Mouse (Mus musculus): ENCODE measurements around the gene Vcpkmt. TPM values are rescaled to one million over a fixed set of nuclear protein-coding genes. Genes with fewer than 3 reads are reported as not detected.
A peak's percentile ranks its signal among the peaks of the same experiment; 100 is the strongest.
"Not testable (repeated sequence)": the region's sequence is repeated elsewhere in the genome, so short reads cannot be mapped to it uniquely, and the experiment has no call there.

The Vcpkmt gene
- total RNA-seq, 2 experiments from 2014 or later = 23.2 to 26.0 TPM

DNA sequence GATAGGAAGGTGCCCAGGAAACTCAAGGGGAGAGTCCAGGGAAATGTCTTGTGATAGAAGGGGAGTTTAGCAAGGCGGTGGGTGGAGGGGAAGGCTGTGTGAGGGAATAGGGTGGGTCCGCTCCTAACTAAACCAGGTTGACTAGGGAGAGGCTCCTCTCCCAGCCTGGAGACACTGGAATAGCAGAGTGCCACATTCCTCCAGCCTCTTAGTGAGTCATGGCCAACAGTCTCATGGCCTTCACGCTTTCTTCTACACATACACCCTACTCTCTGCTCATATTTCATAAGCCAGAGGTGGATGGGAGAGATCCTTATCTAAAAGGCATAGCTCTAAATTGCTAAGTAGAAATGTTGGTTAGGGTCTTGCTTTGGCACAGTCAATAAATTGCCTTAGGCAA lies 12.9 kb downstream of the Vcpkmt start:
- no peak overlapping the region for H3K4me3 ChIP-seq
- intact Hi-C loops (cut with DNase I) = no loop called here
- no peak for DNase-seq (ENCODE audit: extremely low spot score in 1 of 2, low spot score in 2 of 2)
- TF ChIP-seq CTCF (IDR thresholded peaks at IDR 0.05) = no peak
- no peak overlapping the region for H3K27ac ChIP-seq

DNA sequence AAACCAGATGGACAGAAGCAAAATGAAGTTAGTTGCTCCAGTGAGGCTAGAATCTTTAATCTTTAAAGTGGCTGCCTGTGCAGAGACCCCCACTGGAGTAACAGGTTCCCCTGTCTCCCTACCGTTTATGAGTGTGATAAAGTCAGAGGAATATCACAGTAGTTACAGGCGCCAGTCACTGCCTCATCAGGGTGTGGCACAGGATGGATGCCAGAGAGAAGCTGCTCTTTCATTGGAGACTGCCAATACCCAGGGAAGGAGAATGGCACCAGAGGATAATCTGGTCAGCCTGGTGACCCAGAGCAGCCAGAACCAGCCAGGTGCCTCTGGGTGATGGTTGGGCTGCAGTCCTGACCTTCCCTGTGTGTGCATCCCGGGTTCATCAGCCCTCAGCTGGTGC lies 14.6 kb downstream of the Vcpkmt start:
- DNase-seq (ENCODE audit: extremely low spot score in 1 of 2, low spot score in 2 of 2) = no peak
- H3K27ac ChIP-seq = no peak overlapping the region
- intact Hi-C loops (cut with DNase I) = no loop called here
- no peak for TF ChIP-seq CTCF (IDR thresholded peaks at IDR 0.05)
- H3K4me3 ChIP-seq = no peak overlapping the region

DNA sequence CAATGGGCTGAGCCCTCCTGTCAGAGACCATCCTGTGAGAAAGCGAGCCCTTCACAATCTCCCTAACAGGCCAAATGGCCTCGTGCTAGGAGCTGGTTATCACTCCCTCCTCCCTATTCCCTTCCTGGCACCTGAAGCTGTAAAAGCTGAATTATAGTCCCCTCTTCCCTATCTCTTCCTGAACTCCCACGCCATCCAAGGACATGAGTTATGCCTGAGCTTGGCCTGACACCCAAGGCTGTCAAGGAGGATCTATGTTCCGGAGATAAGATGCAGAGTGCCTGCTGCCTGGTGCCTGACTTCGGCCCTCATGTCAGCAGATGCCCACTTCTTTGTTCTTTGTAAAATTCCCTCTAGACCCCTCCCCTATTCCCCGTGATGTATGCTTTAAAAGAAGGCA lies 21.8 kb downstream of the Vcpkmt start:
- DNase-seq (ENCODE audit: extremely low spot score in 1 of 2, low spot score in 2 of 2); H3K27ac ChIP-seq; H3K4me3 ChIP-seq; intact Hi-C loops (cut with DNase I): not testable (repeated sequence)

DNA sequence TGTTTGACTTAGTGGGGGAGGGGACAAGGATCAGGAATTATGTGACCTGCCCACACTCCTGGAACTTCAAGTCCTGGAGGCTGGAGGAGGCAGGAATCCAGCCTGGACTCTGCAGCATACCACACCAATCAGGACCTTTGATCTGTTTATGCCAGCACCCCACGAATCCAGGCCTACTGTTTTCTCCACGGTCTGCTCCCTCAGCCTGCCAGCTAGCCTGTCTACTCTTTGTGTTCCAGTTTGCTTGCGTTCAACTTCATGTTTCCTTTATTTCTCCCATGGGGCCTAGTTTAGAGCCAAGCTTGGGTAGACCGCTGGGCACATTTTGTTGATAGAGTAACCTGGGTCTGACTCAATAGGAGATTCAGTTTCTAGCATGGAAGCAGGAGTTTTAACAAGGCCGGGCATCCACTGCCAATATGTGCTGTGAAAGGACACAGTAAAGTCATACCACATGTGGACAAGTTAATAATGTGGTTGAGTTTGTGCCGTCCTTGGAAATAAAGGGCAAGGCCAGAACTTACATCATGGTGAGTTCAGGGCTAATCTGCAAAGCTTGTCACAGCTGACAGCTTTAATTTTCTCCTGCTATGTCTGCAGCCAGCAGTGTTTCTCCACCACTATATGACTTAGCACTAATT lies 26.5 kb downstream of the Vcpkmt start:
- no peak for TF ChIP-seq CTCF (IDR thresholded peaks at IDR 0.05)
- Histone ChIP-seq H3K27ac (no peak overlapping the region), H3K4me3 (no peak overlapping the region)
- intact Hi-C loops (cut with DNase I) = no loop called here
- no peak for DNase-seq (ENCODE audit: extremely low spot score in 1 of 2, low spot score in 2 of 2)

DNA sequence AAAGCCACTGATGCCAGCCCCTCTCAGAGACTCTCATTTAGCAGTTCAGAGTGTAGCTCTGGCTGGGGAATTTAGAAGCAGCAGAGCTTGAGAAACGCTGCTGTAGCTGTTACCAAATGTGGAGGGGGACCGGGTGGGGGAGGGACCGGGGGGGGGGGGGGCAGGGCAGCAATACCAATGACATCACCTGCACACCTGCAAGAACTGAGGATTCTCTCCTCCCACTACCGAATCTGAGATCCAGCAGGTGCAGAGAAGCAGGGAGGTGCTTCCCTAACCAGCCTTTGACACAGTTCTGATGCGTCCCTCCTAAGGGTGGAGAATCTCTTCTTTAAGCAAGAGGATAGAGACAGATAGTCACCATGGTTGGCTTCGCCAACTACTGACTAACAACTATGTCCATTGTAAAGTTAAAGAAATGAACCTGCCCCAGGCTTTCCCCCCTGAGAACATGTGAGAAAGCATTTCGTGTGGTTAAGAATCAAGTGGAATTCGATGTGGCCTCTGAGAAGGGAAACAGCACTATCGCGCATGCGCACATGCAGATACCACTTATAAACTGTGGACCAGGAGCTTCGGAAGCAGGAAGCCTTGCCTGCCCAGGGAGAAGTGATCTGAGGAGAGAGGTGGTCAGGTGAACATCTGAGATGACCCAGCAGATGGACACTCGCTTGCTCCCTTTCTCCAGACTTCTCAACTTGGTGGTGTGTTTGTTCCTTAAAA lies 37.2 kb downstream of the Vcpkmt start:
- intact Hi-C loops (cut with DNase I) = no loop called here
- Histone ChIP-seq H3K27ac (no peak overlapping the region), H3K4me3 (no peak overlapping the region)
- TF ChIP-seq CTCF (IDR thresholded peaks at IDR 0.05) = no peak
- DNase-seq (ENCODE audit: extremely low spot score in 1 of 2, low spot score in 2 of 2) = no peak

DNA sequence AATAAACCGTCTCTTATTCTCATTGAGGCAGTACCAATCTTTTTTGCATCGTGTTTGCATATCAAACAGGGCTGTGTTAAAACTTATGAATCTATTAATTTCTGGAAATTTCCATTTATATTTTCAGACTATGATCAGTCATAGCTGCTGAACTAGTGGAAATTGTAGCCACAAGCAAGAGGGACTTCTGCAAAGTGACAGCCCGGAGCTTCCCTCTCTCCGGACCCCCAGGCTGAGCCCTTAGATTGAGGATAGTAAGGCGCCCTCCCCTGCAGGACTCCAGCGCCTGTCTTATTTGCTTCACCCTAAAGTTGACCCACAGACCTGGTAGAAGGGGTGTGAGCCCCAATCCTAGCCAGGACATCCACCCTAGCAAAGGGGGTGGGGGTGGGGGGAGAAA lies 37.8 kb downstream of the Vcpkmt start:
- no peak overlapping the region for H3K27ac ChIP-seq
- no peak for DNase-seq (ENCODE audit: extremely low spot score in 1 of 2, low spot score in 2 of 2)
- intact Hi-C loops (cut with DNase I) = no loop called here
- H3K4me3 ChIP-seq = no peak overlapping the region
- TF ChIP-seq CTCF (IDR thresholded peaks at IDR 0.05) = no peak

DNA sequence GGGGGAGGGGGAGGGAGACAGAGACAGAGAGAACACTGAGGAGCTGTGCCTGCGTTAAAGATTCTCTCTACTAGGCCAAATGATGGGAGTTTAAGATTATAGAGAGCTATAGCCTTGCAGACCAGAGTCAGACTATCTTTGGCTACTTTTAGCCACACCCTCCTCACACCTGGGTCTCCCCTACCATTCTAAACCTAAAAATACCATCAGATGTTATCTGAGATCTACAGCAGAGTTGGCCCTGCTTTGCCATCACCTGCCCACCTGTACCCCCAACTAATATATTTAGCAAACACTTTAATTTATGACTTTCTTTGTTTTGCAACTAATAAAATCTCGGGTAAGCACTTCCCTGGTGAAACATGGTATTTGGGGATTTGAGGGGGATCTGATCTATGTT lies 38.3 kb downstream of the Vcpkmt start:
- no peak for TF ChIP-seq CTCF (IDR thresholded peaks at IDR 0.05)
- Histone ChIP-seq H3K4me3 (no peak overlapping the region), H3K27ac (no peak overlapping the region)
- DNase-seq (ENCODE audit: extremely low spot score in 1 of 2, low spot score in 2 of 2) = no peak
- intact Hi-C loops (cut with DNase I) = no loop called here

DNA sequence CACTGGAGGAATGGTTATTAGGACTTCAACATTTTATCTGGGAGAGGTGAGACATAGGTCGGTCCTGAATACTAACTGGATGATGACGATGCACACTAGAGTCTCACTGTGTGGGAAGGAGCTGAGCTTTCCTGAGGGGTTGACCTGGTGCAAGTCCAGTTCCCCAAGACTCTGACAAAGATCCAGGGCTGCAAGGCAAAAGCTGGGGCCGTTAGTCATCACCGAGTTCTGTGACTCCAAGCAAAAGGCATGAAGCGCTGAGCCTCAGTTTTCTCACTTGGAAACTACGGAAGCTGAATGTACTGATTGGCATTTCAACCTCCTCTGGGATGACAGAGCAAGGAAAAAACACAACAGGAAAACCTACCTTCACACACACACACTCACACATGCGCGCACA lies 40.5 kb downstream of the Vcpkmt start:
- intact Hi-C loops (cut with DNase I) = no loop called here
- no peak overlapping the region for H3K27ac ChIP-seq
- no peak overlapping the region for H3K4me3 ChIP-seq
- no peak for DNase-seq (ENCODE audit: extremely low spot score in 1 of 2, low spot score in 2 of 2)
- no peak for TF ChIP-seq CTCF (IDR thresholded peaks at IDR 0.05)

DNA sequence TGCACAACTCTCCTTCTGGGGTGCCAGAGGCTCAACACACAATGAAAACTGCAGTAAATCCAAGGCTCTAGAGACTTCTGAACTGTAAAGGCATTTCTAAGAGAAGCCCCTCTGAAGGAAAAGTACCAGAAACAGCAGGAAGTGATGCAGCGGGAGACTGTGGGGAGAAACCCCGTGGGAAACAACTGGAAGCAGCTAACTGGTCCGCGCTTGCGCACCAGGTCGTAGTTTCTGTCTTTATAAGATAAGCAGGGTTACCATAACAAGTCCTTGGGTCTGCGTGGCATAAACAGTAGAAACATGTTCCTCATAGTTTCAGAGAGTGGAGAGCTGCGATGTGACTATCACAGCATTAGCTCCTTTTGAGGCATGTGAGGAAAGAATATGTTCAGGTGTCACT lies 41.2 kb downstream of the Vcpkmt start:
- no peak for DNase-seq (ENCODE audit: extremely low spot score in 1 of 2, low spot score in 2 of 2)
- no peak overlapping the region for H3K4me3 ChIP-seq
- no peak for TF ChIP-seq CTCF (IDR thresholded peaks at IDR 0.05)
- intact Hi-C loops (cut with DNase I) = no loop called here
- H3K27ac ChIP-seq = no peak overlapping the region

DNA sequence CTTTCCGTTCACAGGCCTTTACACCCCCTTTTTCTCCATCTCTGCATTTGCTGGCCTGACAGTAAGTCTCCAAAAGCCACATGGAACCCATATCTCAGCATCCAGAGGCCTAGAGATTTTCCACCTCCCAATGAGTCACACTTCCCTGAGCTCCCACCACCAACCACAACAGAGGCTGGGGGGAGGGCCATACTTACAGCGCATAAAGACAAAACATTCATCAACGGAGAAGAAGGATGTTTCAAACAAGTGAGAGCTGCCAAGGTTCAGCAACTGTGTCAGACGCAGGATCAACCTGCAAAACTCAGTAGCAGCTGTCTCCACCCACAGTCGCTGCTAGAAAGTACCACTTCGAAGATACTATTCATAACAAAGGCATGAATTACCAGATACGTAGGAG lies 43.5 kb downstream of the Vcpkmt start:
- Histone ChIP-seq H3K4me3 (no peak overlapping the region), H3K27ac (no peak overlapping the region)
- TF ChIP-seq CTCF (IDR thresholded peaks at IDR 0.05) = no peak
- DNase-seq (ENCODE audit: extremely low spot score in 1 of 2, low spot score in 2 of 2) = peak; percentile 15
- intact Hi-C loops (cut with DNase I) = no loop called here

DNA sequence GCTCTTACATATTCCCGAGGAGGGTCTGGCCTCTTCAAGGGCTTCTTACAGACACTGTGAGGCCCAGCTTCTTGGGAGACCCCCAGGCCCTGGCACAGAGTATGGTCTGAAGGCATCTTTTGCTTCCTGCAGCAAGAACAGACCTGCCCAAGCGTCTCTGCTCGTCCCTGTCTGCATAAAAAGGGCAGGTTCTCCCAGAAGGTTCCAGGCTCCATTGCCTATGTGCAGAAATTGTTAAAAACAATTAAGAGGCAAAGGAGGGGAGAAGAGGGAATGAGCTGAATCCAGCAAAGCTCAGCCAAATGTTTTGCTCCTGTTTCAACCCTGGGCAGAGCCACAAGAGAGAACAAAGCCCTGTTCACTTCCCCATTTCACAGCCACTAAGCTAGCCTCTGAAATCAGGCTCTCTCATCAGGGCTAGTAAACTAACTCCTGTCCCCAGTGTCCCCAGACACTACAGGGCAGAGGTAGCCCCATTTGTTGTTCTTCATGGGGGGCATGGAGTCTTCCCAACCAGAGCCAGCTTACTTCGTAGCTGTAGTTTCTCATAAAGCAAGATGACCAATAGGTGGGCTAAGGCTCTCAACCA lies 44.4 kb downstream of the Vcpkmt start:
- intact Hi-C loops (cut with DNase I) = no loop called here

DNA sequence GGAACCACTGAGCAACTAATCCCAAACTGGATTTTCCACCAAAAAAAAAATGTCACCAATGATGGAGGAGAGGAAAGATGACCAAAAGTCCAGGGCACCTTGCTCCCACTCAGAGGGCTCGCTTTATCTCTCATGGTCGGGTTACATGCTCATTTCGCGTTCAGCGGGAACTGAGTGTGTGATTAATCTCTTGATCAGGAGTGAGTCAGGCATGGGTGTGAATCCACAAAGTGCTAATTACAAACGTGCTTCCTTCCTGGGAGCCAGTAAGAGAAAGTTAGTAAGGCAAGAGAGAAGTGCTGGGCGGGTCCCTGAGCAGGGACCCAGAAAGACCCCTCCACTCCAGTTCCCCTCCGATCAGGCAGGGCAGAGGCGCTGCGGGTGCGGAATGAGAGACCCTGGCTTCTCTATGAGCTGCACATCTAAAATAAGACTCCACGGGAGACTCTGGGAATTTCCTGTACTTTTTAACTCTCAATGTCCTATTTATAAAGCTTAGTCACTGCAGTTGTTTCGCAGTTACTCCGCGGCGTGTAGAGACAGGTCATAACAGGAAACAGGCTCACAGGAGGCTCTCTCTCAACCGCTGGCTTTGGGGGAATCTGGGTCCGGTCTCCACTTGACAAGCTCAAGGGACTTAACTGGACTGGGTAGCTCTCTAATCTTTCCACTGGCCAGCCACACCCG lies 45.0 kb downstream of the Vcpkmt start:
- H3K27ac ChIP-seq = peak overlapping the region; percentile 86
- H3K4me3 ChIP-seq = no peak overlapping the region; the same call in 1 of the 2 replicates
- intact Hi-C loops (cut with DNase I) = no loop called here
- peak; percentile 19 to 33 for DNase-seq (ENCODE audit: extremely low spot score in 1 of 2, low spot score in 2 of 2)
- TF ChIP-seq CTCF (IDR thresholded peaks at IDR 0.05) = no peak

More for the DNA sequence above, 44.4 kb downstream of the Vcpkmt start:
- Histone ChIP-seq H3K27ac (peak overlapping the region; percentile 86), H3K4me3 (no peak overlapping the region)
- no peak for TF ChIP-seq CTCF (IDR thresholded peaks at IDR 0.05)
- DNase-seq (ENCODE audit: extremely low spot score in 1 of 2, low spot score in 2 of 2) = no peak
